Mouse (Mus musculus) midbrain, embryonic 15.5 days (tissue): ENCODE data around the gene Atp1a3. TPM values are rescaled to one million over a fixed set of nuclear protein-coding genes. Genes with fewer than 3 reads are reported as not detected.

Experiments used
- ATAC-seq: fragments of 200-750 bp; cut with Nextera tagmentation; replicated peaks from 2 replicates; pipeline ENCODE4 v1.8.0; 2017; ENCODE audit warnings: moderate TSS enrichment
- H3K27ac ChIP-seq: fragments of 300-500 bp; sonication (generic); 2 replicates; pipeline ENCODE4 v1.5.1; 2015; ENCODE audit warnings: mild to moderate bottlenecking, inconsistent platforms
- H3K27me3 ChIP-seq: fragments of 300-500 bp; sonication (generic); replicated peaks from 2 replicates; pipeline ENCODE4 v1.6.1; 2015; ENCODE audit warnings: inconsistent platforms
- H3K36me3 ChIP-seq: fragments of 300-500 bp; sonication (generic); replicated peaks from 2 replicates; pipeline ENCODE4 v1.6.1; 2015; ENCODE audit warnings: inconsistent platforms
- H3K4me1 ChIP-seq: fragments of 300-500 bp; sonication (generic); 2 replicates; pipeline ENCODE4 v1.6.1; 2015; ENCODE audit warnings: inconsistent platforms
- H3K4me2 ChIP-seq: fragments of 300-500 bp; sonication (generic); 2 replicates; pipeline ENCODE4 v1.6.1; 2015; ENCODE audit warnings: inconsistent platforms, mild to moderate bottlenecking, moderate library complexity
- H3K4me3 ChIP-seq: fragments of 300-500 bp; sonication (generic); 2 replicates; pipeline ENCODE4 v1.5.1; 2015; ENCODE audit warnings: mild to moderate bottlenecking, inconsistent platforms
- H3K9ac ChIP-seq: fragments of 300-500 bp; sonication (generic); 2 replicates; pipeline ENCODE4 v1.6.1; 2015; ENCODE audit warnings: mild to moderate bottlenecking, inconsistent platforms
- H3K9me3 ChIP-seq: fragments of 300-500 bp; sonication (generic); 2 replicates; pipeline ENCODE4 v1.6.1; 2016; ENCODE audit warnings: inconsistent platforms
- WGBS: fragments of 180-500 bp; shearing (Covaris S2); methylation state at CpG from one replicate; pipeline ENCODE4 v1.1.7; 2015; ENCODE audit warnings: mixed read lengths; 5-methylcytosine and 5-hydroxymethylcytosine counted together
- polyA plus RNA-seq: library from polyadenylated mRNA; unstranded; fragments of >200 nt; fragmentation: Nextera tagmentation; extraction: Ambion mirVana; gene quantifications from 2 replicates; pipeline ENCODE4 v1.2.1, GENCODE M21; 2015

Atp1a3 gene
- polyA plus RNA-seq, 1 experiment from 2014 or later = 430 TPM

GRCm38 (mm10) chr7:25000211-25000610 is 5.5 kb downstream of the Atp1a3 start:
- Histone ChIP-seq H3K4me2 (no peak overlapping the region), H3K4me1 (peaks cover 27% of the 10 kb centered on the region), H3K9me3 (no peaks in the 10 kb centered on the region), H3K36me3 (peaks cover 35% of the 10 kb centered on the region), H3K27ac (no peak overlapping the region), H3K27me3 (no peaks in the 10 kb centered on the region), H3K9ac (no peak overlapping the region), H3K4me3 (no peak overlapping the region)
- ATAC-seq = no peak
- WGBS = 71% methylated on average over 7 of the region's 7 CpGs

- Histone ChIP-seq H3K36me3 (peaks cover 78% of the 10 kb centered on the region), H3K4me2 (no peak overlapping the region), H3K9ac (no peak overlapping the region), H3K4me3 (no peak overlapping the region), H3K27ac (no peak overlapping the region), H3K4me1 (0 out of 2 replicates have a peak, but pooled peaks cover 3% of the 10 kb centered on the region), H3K27me3 (no peaks in the 10 kb centered on the region), H3K9me3 (no peaks in the 10 kb centered on the region)
- 78% methylated on average over 6 of the region's 6 CpGs for WGBS
- ATAC-seq = no peak
These were observed 12.7 kb downstream of the Atp1a3 start for GRCm38 (mm10) chr7:24993081-24993480.

GRCm38 (mm10) chr7:24990478-24990877 is 15.3 kb downstream of the Atp1a3 start:
- Histone ChIP-seq H3K27ac (no peak overlapping the region), H3K4me1 (no peaks in the 10 kb centered on the region), H3K4me3 (no peak overlapping the region), H3K9ac (no peak overlapping the region), H3K9me3 (no peaks in the 10 kb centered on the region; the same call in 1 of the 2 replicates), H3K4me2 (no peak overlapping the region), H3K27me3 (no peaks in the 10 kb centered on the region), H3K36me3 (peaks cover 83% of the 10 kb centered on the region)
- no peak for ATAC-seq
- WGBS = 79% methylated on average over 8 of the region's 8 CpGs

GRCm38 (mm10) chr7:24987941-24988340 is 17.8 kb downstream of the Atp1a3 start:
- no peak overlapping the region for H3K9ac ChIP-seq
- no peaks in the 10 kb centered on the region; the same call in 1 of the 2 replicates for H3K9me3 ChIP-seq
- no peak overlapping the region for H3K27ac ChIP-seq
- H3K4me2 ChIP-seq = no peak overlapping the region
- H3K4me3 ChIP-seq = no peak overlapping the region
- no peaks in the 10 kb centered on the region for H3K4me1 ChIP-seq
- no peak for ATAC-seq
- peaks cover 69% of the 10 kb centered on the region for H3K36me3 ChIP-seq
- 88% methylated on average over 14 of the region's 14 CpGs for WGBS
- H3K27me3 ChIP-seq = no peaks in the 10 kb centered on the region

GRCm38 (mm10) chr7:24985799-24986198 is 20.0 kb downstream of the Atp1a3 start:
- WGBS = 70% methylated on average over 5 of the region's 5 CpGs
- H3K36me3 ChIP-seq = peaks cover 69% of the 10 kb centered on the region
- ATAC-seq = no peak

GRCm38 (mm10) chr7:24984307-24984706 is 21.5 kb downstream of the Atp1a3 start:
- WGBS = 88% methylated on average over 2 of the region's 2 CpGs
- H3K27me3 ChIP-seq = no peaks in the 10 kb centered on the region
- no peak overlapping the region for H3K4me3 ChIP-seq
- H3K9ac ChIP-seq = no peak overlapping the region
- no peaks in the 10 kb centered on the region; the same call in 1 of the 2 replicates for H3K9me3 ChIP-seq
- peaks cover 69% of the 10 kb centered on the region for H3K36me3 ChIP-seq
- ATAC-seq = no peak
- H3K4me1 ChIP-seq = no peaks in the 10 kb centered on the region
- H3K4me2 ChIP-seq = no peak overlapping the region
- H3K27ac ChIP-seq = no peak overlapping the region

More at GRCm38 (mm10) chr7:24985799-24986198, 20.0 kb downstream of the Atp1a3 start:
- no peak overlapping the region for H3K9ac ChIP-seq
- no peaks in the 10 kb centered on the region; the same call in 1 of the 2 replicates for H3K9me3 ChIP-seq
- no peak overlapping the region for H3K4me2 ChIP-seq
- no peaks in the 10 kb centered on the region for H3K27me3 ChIP-seq
- no peak overlapping the region for H3K27ac ChIP-seq
- H3K4me3 ChIP-seq = no peak overlapping the region
- no peaks in the 10 kb centered on the region for H3K4me1 ChIP-seq

GRCm38 (mm10) chr7:24983396-24983795 is 22.4 kb downstream of the Atp1a3 start:
- 91% methylated on average over 5 of the region's 5 CpGs for WGBS
- ATAC-seq = no peak

GRCm38 (mm10) chr7:24980439-24980838 is 25.3 kb downstream of the Atp1a3 start:
- H3K27ac ChIP-seq = no peak overlapping the region
- H3K36me3 ChIP-seq = peaks cover 56% of the 10 kb centered on the region
- no peak for ATAC-seq

More at GRCm38 (mm10) chr7:24983396-24983795, 22.4 kb downstream of the Atp1a3 start:
- Histone ChIP-seq H3K27me3 (no peaks in the 10 kb centered on the region), H3K4me3 (no peak overlapping the region), H3K9ac (no peak overlapping the region), H3K4me2 (no peak overlapping the region), H3K27ac (no peak overlapping the region), H3K36me3 (peaks cover 69% of the 10 kb centered on the region), H3K4me1 (no peaks in the 10 kb centered on the region), H3K9me3 (no peaks in the 10 kb centered on the region; the same call in 1 of the 2 replicates)

GRCm38 (mm10) chr7:24978781-24979180 is 27.0 kb downstream of the Atp1a3 start:
- Histone ChIP-seq H3K36me3 (peaks cover 48% of the 10 kb centered on the region), H3K9me3 (no peaks in the 10 kb centered on the region), H3K27ac (no peak overlapping the region), H3K4me3 (no peak overlapping the region), H3K4me1 (no peaks in the 10 kb centered on the region; the same call in 1 of the 2 replicates), H3K4me2 (no peak overlapping the region), H3K27me3 (no peaks in the 10 kb centered on the region), H3K9ac (no peak overlapping the region)
- no peak for ATAC-seq
- 88% methylated on average over 7 of the region's 7 CpGs for WGBS

More at GRCm38 (mm10) chr7:24980439-24980838, 25.3 kb downstream of the Atp1a3 start:
- no peak overlapping the region for H3K4me2 ChIP-seq
- WGBS = 79% methylated on average over 7 of the region's 7 CpGs
- no peak overlapping the region for H3K4me3 ChIP-seq
- no peak overlapping the region for H3K9ac ChIP-seq
- no peaks in the 10 kb centered on the region for H3K4me1 ChIP-seq
- H3K9me3 ChIP-seq = no peaks in the 10 kb centered on the region
- no peaks in the 10 kb centered on the region for H3K27me3 ChIP-seq

- Histone ChIP-seq H3K4me2 (no peak overlapping the region), H3K9ac (no peak overlapping the region), H3K4me3 (no peak overlapping the region), H3K27ac (0 out of 2 replicates have a peak overlapping the region, but pooled peaks have one; percentile 14), H3K9me3 (no peaks in the 10 kb centered on the region), H3K27me3 (no peaks in the 10 kb centered on the region), H3K36me3 (peaks cover 25% of the 10 kb centered on the region), H3K4me1 (peaks cover 14% of the 10 kb centered on the region)
- 28% methylated on average over 9 of the region's 9 CpGs for WGBS
- ATAC-seq = no peak
These were observed 30.7 kb downstream of the Atp1a3 start for GRCm38 (mm10) chr7:24974893-24975595.

GRCm38 (mm10) chr7:24973902-24974301 is 31.9 kb downstream of the Atp1a3 start:
- peaks cover 14% of the 10 kb centered on the region for H3K4me1 ChIP-seq
- H3K36me3 ChIP-seq = peaks cover 15% of the 10 kb centered on the region
- H3K27me3 ChIP-seq = no peaks in the 10 kb centered on the region
- H3K4me2 ChIP-seq = no peak overlapping the region
- WGBS = 74% methylated on average over 5 of the region's 5 CpGs
- no peak overlapping the region for H3K4me3 ChIP-seq
- ATAC-seq = no peak
- H3K9me3 ChIP-seq = no peaks in the 10 kb centered on the region
- no peak overlapping the region for H3K9ac ChIP-seq
- H3K27ac ChIP-seq = no peak overlapping the region

- no peak overlapping the region for H3K4me2 ChIP-seq
These were observed 32.5 kb downstream of the Atp1a3 start for GRCm38 (mm10) chr7:24973208-24973607.

More at GRCm38 (mm10) chr7:24973208-24973607, 32.5 kb downstream of the Atp1a3 start:
- H3K4me1 ChIP-seq = peaks cover 14% of the 10 kb centered on the region
- H3K36me3 ChIP-seq = peaks cover 8% of the 10 kb centered on the region; the same call in 1 of the 2 replicates
- H3K27ac ChIP-seq = no peak overlapping the region
- no peaks in the 10 kb centered on the region for H3K27me3 ChIP-seq
- no peaks in the 10 kb centered on the region for H3K9me3 ChIP-seq
- ATAC-seq = no peak
- H3K9ac ChIP-seq = no peak overlapping the region
- H3K4me3 ChIP-seq = no peak overlapping the region
- WGBS = 86% methylated on average over 4 of the region's 4 CpGs
